Mouse (Mus musculus) intestine, postnatal 0 days (tissue): ENCODE data around the gene Mast1. TPM values are rescaled to one million over a fixed set of nuclear protein-coding genes. Genes with fewer than 3 reads are reported as not detected.

ENCODE experiments used
- ATAC-seq: fragments of 200-750 bp; cut with Nextera tagmentation; 2 replicates; pipeline ENCODE4 v1.8.0; 2017; ENCODE audit warnings: mild to moderate bottlenecking, moderate TSS enrichment, moderate library complexity
- H3K27ac ChIP-seq: fragments of 300-500 bp; sonication (generic); 2 replicates; pipeline ENCODE4 v1.5.1; 2014; ENCODE audit warnings: mild to moderate bottlenecking, low read depth, low read length, moderate library complexity
- H3K27me3 ChIP-seq: fragments of 300-500 bp; sonication (generic); replicated peaks from 2 replicates; pipeline ENCODE4 v1.6.1; 2014; ENCODE audit warnings: low read length, mixed read lengths; ENCODE audit not compliant: control insufficient read depth, insufficient read depth
- H3K36me3 ChIP-seq: fragments of 300-500 bp; sonication (generic); 2 replicates; pipeline ENCODE4 v1.6.1; 2014; ENCODE audit warnings: mild to moderate bottlenecking, moderate library complexity; ENCODE audit not compliant: control insufficient read depth, insufficient read depth
- H3K4me1 ChIP-seq: fragments of 300-500 bp; sonication (generic); replicated peaks from 2 replicates; pipeline ENCODE4 v1.6.1; 2014; ENCODE audit warnings: antibody characterized with exemption, low read length, mixed read lengths; ENCODE audit not compliant: control insufficient read depth, insufficient read depth
- H3K4me2 ChIP-seq: fragments of 300-500 bp; sonication (generic); replicated peaks from 2 replicates; pipeline ENCODE4 v1.6.1; 2014; ENCODE audit warnings: low read depth, mild to moderate bottlenecking, moderate library complexity
- H3K4me3 ChIP-seq: fragments of 300-500 bp; sonication (generic); 2 replicates; pipeline ENCODE4 v1.5.1; 2014; ENCODE audit warnings: low read depth, low read length
- H3K9ac ChIP-seq: fragments of 300-500 bp; sonication (generic); 2 replicates; pipeline ENCODE4 v1.6.1; 2014; ENCODE audit warnings: mild to moderate bottlenecking, low read depth, low read length
- H3K9me3 ChIP-seq: fragments of 300-500 bp; sonication (generic); 2 replicates; pipeline ENCODE4 v1.6.1; 2016; ENCODE audit warnings: mixed run types; ENCODE audit not compliant: control insufficient read depth
- CTCF ChIP-seq: sonication (generic); IDR thresholded peaks from 2 replicates; pipeline ENCODE4 v1.5.1; 2016; ENCODE audit warnings: low read depth, mild to moderate bottlenecking, control low read depth, antibody characterized with exemption, moderate library complexity
- WGBS: fragments of 180-500 bp; shearing (Covaris S2); extraction: QIAGEN DNeasy Blood & Tissue Kit; methylation state at CpG from one replicate; pipeline ENCODE4 v1.1.7; 2014; 5-methylcytosine and 5-hydroxymethylcytosine counted together
- polyA plus RNA-seq: library from polyadenylated mRNA; unstranded; fragments of >200 nt; fragmentation: Nextera tagmentation; extraction: Ambion mirVana; gene quantifications from 2 replicates; pipeline ENCODE4 v1.2.1, GENCODE M21; 2015

Gene Mast1
- polyA plus RNA-seq, 1 experiment from 2014 or later, result 1.1 TPM

DNA sequence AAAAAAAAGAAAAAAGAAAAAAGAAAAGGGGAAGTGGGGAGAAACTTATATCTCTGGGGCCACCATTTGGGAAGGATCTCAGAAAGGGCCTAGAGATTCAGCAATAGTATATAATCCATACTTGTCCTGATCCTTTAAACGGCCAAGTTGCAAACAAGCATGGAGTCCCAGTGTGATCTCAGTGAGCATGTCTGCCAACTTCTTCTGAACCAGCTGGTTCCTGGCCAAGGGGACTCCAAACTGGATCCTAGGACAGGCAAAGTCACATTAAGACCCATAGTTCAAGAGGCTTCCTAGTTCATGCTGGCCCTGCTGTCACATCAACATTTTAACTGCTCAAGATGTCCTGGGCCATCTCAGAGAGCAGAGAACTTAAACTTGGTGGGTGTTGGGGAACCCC, 48.0 kb downstream of the Mast1 start:
- no peak for TF ChIP-seq CTCF
- 91% methylated on average over 1 of the region's 1 CpGs for WGBS
- Histone ChIP-seq H3K4me3 (no peak overlapping the region), H3K4me2 (no peak overlapping the region), H3K4me1 (0 out of 2 replicates have a peak, but pooled peaks cover 3% of the 10 kb centered on the region), H3K27me3 (no peaks in the 10 kb centered on the region), H3K27ac (no peak overlapping the region), H3K9ac (no peak overlapping the region), H3K9me3 (no peaks in the 10 kb centered on the region), H3K36me3 (peaks cover 23% of the 10 kb centered on the region)
- ATAC-seq, result no peak

DNA sequence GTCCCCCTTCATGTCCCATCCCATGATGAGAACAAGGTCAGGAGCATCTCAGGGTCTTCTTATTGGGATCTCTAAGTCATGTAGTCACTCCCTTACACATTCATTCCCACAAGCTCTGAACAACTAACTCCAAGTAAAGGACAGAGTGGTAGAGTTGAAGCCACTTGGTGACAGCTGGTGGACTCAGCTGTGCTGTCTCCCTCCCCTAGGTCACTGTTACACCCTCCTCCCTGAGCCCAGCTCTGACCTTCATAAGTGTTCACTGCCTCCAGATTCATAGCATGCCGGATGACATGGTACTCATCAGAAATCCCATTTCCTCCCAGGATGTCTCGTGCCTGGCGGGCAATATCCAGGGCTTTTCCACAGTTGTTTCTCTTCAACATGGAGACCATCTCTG, 48.9 kb downstream of the Mast1 start:
- Histone ChIP-seq H3K9ac (no peak overlapping the region), H3K4me2 (no peak overlapping the region), H3K4me1 (0 out of 2 replicates have a peak, but pooled peaks cover 3% of the 10 kb centered on the region), H3K27ac (no peak overlapping the region), H3K9me3 (no peaks in the 10 kb centered on the region), H3K27me3 (no peaks in the 10 kb centered on the region), H3K36me3 (peaks cover 23% of the 10 kb centered on the region), H3K4me3 (no peak overlapping the region)
- TF ChIP-seq CTCF, result no peak
- ATAC-seq, result no peak
- 95% methylated on average over 3 of the region's 3 CpGs for WGBS

DNA sequence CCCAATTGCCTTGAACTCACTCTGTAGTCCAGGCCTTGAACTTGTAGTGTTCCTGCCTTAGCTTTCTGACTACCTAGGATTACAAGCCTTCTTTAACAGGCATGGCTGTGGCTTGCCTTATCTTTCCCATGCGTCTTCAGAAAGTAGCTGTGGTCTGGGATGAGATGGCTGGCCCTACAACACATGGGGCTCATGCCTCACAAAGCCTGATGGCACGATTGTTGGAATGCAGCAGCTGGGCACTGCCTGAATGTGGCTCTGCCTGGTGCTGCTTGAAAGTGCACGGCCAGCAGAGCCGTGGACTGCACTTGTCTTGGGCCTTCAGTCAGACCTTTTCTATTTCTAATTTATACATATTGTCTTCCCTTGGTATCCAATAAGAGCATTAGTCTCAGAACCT, 52.4 kb downstream of the Mast1 start:
- WGBS, result 81% methylated on average over 4 of the region's 4 CpGs

DNA sequence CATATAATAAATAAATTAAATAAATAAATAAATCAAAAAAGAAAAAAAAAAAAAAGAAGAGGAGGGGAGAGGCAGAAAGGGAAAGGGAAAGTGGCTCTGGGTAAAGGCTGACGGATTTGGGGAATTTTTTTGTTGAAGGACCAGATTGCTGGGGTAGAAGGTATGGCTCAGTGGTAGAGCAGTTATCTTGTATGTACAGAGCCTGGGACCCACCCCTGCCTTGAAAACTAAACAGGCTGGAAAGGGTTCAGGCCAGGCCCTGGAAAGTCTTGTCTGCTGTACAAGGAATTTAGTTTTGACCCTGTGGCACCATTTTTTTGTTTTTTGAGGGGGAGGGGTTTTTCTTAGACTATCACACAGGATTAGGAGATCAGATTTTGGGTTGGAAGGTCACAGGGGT, 58.2 kb downstream of the Mast1 start:
- Histone ChIP-seq H3K9ac (no peak overlapping the region), H3K27me3 (no peaks in the 10 kb centered on the region), H3K4me1 (no peaks in the 10 kb centered on the region), H3K27ac (no peak overlapping the region), H3K4me2 (no peak overlapping the region), H3K4me3 (no peak overlapping the region), H3K36me3 (no peaks in the 10 kb centered on the region), H3K9me3 (no peaks in the 10 kb centered on the region)
- WGBS, result 84% methylated on average over 1 of the region's 1 CpGs
- no peak for TF ChIP-seq CTCF
- no peak for ATAC-seq

More for the DNA sequence above, 52.4 kb downstream of the Mast1 start:
- TF ChIP-seq CTCF, result no peak
- Histone ChIP-seq H3K36me3 (peaks cover 20% of the 10 kb centered on the region), H3K27ac (no peak overlapping the region), H3K4me2 (no peak overlapping the region), H3K9ac (no peak overlapping the region), H3K4me1 (no peaks in the 10 kb centered on the region), H3K27me3 (no peaks in the 10 kb centered on the region), H3K9me3 (no peaks in the 10 kb centered on the region), H3K4me3 (no peak overlapping the region)
- ATAC-seq, result no peak

DNA sequence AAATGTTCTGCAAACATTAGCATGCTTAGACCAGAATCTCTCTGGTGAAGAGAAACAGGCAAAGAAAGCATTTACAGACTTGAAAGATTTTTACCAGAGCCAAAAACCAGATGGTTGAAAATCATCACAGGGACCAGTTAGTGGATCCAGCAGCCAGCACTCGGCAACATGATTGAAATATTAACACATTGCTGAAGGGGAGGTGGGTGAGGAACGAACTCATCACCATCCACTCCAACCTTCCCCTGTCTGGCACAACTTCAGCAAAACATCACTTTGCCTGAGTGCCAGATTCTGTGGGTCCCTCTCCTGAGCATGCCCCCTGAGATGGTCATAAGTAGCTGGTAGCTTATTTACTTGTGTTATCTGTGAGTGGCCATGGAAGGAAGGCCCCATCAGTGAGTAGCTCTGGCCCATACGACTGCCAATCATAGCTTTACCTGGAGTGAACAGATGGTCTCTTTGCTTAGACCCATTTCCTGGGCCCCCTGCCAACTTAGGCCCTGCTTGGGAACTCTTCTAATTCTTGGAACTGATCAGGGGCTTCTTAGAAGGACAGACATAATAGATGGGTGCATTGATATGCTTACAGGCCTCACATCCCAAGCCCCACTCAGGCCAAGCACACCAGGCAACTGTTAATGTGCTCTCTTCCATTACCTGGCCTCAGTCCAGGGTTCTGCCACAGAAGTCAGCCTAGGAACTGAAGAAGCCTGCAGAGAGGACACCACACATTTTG, 59.7 kb downstream of the Mast1 start:
- Histone ChIP-seq H3K4me1 (peaks cover 3% of the 10 kb centered on the region; the same call in 1 of the 2 replicates), H3K4me3 (no peak overlapping the region), H3K9ac (no peak overlapping the region), H3K27ac (no peak overlapping the region), H3K36me3 (no peaks in the 10 kb centered on the region), H3K27me3 (no peaks in the 10 kb centered on the region), H3K9me3 (no peaks in the 10 kb centered on the region), H3K4me2 (no peak overlapping the region)
- no peak for TF ChIP-seq CTCF
- 83% methylated on average over 3 of the region's 3 CpGs for WGBS
- ATAC-seq, result no peak

DNA sequence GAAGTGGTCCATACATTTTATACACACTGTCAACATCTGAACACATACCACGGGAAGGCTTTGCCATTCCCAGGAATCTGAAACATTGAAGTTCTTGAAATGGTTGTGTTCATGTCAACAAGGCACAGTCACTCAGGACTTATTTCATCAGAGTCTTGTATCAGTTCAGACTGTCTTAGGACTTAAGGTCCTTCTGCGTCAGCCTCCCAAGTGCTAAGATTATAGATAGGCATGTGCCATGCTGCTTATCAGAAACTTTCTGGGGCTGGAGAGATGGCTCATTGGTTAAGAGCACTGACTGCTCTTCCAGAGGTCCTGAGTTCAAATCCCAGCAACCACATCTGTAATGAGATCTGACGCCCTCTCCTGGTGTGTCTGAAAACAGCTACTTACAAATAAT, 62.8 kb downstream of the Mast1 start:
- Histone ChIP-seq H3K4me3 (no peak overlapping the region), H3K4me2 (no peak overlapping the region), H3K9ac (no peak overlapping the region), H3K27ac (no peak overlapping the region), H3K9me3 (no peaks in the 10 kb centered on the region), H3K27me3 (no peaks in the 10 kb centered on the region), H3K36me3 (peaks cover 3% of the 10 kb centered on the region; the same call in 1 of the 2 replicates), H3K4me1 (peaks cover 7% of the 10 kb centered on the region; the same call in 1 of the 2 replicates)
- no peak for TF ChIP-seq CTCF
- 83% methylated on average over 3 of the region's 3 CpGs for WGBS
- ATAC-seq, result no peak
